Mouse (Mus musculus) macrophage (primary cell): ENCODE results near the gene Dlx4. TPM values are rescaled to one million over a fixed set of nuclear protein-coding genes. Genes with fewer than 3 reads are reported as not detected.

ENCODE experiments used
- H3K27ac ChIP-seq: fragments of 350-480 bp; formaldehyde crosslinking; 2 replicates; pipeline ENCODE4 v1.9.0; 2021
- H3K36me3 ChIP-seq: fragments of 350-480 bp; formaldehyde crosslinking; 2 replicates; pipeline ENCODE4 v1.9.0; 2021; ENCODE audit errors: inconsistent target
- H3K4me3 ChIP-seq: fragments of 350-480 bp; formaldehyde crosslinking; 2 replicates; pipeline ENCODE4 v1.9.0; 2021; ENCODE audit errors: inconsistent target
- H3K79me2 ChIP-seq: fragments of 350-480 bp; formaldehyde crosslinking; 2 replicates; pipeline ENCODE4 v1.9.0; 2021; ENCODE audit errors: inconsistent target
- WGBS: methylation state at CpG from one replicate; pipeline ENCODE4 v1.1.7; 2026; ENCODE audit warnings: inconsistent platforms; ENCODE audit not compliant: missing documents; 5-methylcytosine and 5-hydroxymethylcytosine counted together
- polyA plus RNA-seq: library from polyadenylated mRNA; stranded (reverse); fragments of 250-400 nt; gene quantifications from 3 replicates; pipeline ENCODE4 v1.2.4, GENCODE M21; 2018; ENCODE audit warnings: inconsistent platforms

Gene Dlx4
- polyA plus RNA-seq, 1 experiment from 2014 or later: not detected

DNA sequence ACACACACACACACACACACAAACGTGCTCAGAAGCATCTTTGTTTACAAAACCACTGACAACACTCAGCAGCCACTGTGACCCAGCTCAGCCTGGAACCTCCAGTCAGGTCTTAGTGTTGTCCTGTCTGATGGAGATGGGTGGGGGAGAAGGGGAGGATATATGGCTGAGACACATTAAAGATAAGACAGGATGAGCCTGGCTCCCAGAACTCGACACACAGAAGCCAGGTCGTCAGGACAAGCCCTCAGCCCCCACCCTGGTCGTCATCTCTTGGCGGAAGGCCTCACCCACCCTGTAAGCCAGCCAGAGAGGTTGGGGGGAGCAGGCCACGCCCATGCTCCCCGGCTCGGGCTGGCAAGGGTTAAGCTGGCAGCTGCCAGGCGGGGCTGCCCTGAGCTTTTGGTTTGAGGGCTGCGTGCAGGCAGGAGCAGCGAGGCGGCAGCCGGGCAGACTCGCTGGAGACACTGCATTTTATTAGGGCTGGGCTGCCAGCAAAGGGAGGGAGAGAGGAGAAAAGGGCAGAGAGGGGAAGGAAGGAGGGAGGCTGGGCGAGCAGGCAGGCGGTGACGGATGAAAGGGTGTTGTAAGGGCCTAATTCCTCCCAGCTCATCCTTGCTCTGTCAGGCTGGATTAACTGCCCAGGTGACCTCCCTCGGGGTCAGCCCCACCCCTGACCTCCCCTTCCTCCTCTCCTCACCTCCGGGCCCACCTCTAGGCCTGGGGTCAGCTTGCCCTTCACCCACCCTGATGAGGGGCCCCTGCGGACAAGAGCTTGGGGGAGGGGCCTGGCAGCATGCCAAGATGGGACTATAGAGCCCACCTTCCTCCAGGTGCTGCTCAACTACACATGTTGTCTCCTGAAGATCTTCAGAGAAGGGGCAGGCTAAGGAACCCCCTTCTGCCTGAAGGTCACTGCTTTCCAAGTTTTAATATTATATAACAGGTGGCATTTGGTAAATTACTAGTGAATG is 19.5 kb downstream of the Dlx4 start:
- Histone ChIP-seq H3K79me2 (no peaks in the 10 kb centered on the region), H3K4me3 (no peak overlapping the region), H3K27ac (no peak overlapping the region), H3K36me3 (no peaks in the 10 kb centered on the region)
- WGBS: 8% methylated on average over 19 of the region's 20 CpGs

DNA sequence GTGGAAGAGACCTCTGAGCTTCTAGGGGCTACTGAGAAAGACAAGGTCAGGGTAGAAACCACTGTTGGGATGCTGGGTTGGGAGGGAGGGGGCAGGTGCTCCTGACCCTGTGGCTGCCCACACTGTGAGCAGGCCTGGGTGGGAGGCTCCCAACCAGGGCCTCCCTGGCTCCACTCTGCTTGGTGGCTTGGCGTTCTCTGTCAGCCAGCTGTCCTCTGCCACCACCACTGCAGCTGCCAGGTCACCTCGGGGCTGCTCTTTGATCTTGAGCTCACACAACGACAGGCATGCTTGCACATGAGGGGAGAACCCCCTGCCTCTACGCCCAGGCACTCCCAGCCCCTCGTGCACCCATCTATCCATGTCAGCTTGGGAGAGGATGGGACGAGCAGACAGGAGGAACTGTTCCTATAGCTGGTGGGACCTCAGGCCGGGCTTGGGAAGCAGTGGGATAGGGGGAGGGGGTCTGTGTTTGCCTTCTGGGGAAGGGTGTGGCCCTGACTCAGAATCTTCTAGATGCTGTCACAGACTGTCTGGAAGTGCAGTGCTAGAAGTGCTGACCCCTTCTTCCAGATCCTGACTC is 20.6 kb downstream of the Dlx4 start:
- Histone ChIP-seq H3K4me3 (no peak overlapping the region), H3K79me2 (no peaks in the 10 kb centered on the region), H3K36me3 (no peaks in the 10 kb centered on the region), H3K27ac (no peak overlapping the region)
- WGBS: 59% methylated on average over 7 of the region's 7 CpGs

DNA sequence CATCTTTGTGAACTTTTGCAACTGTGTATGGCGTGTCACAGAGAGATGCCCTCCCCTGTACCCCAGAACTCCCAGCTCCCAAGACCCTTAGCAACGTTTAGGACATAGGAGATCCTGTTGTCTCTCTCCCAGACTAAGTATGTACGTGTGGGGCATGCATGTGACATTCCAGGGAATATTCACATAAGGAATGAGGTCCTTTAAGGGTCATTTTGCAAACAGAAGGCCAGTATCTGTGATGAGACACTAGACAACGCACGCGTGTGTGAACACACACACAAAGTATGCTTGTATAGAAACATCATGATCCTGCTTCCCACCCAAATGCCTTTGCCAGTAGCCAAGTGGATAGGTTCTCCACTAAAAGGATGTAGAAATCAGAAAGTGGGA is 24.0 kb downstream of the Dlx4 start:
- H3K4me3 ChIP-seq: no peak overlapping the region
- H3K79me2 ChIP-seq: no peaks in the 10 kb centered on the region
- H3K27ac ChIP-seq: no peak overlapping the region
- 73% methylated on average over 6 of the region's 6 CpGs for WGBS
- no peaks in the 10 kb centered on the region for H3K36me3 ChIP-seq

DNA sequence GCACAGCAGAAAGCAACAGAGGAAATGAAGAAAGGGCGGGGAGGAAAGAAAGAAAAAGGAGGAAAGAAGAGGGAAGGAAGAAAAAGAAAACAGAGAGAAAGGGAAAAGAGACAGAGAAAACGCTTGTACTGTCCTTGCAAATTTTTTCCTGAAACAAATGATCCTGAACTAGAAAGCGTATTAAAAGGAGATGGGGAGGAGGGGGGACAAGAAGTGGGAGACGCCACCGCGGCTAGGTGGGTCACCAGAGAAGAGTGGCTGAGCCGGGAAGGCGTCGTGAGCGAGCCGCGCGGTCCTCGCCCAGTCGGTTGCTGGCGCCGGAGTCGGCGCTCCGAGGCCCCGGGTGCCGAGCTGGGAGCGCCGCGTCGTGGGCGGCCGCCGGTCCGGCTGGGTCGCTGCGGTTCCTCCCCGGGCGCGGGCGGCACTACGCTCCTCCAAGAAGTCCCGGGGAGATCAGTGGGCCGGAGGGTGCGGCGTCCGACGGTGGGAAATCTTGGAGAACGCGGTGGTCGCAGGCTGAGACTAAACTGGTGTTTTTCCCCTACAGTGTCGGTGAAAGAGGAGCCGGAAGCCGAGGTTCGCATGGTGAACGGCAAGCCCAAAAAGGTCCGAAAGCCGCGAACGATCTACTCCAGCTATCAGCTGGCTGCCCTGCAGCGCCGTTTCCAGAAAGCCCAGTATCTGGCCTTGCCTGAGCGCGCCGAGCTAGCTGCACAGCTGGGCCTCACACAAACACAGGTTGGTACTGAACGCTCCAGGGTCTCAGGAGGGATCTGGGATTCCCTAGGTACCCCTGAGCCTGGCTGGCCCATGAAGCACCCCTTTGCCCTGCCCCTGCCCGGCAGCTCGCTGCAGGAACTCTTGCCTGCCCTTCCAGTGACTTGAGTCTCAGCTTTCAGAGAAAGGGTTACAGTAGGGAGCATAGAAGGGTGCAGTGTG is 24.6 kb downstream of the Dlx4 start:
- H3K27ac ChIP-seq: no peak overlapping the region
- H3K4me3 ChIP-seq: no peak overlapping the region
- WGBS: 6% methylated on average over 61 of the region's 63 CpGs
- H3K36me3 ChIP-seq: no peaks in the 10 kb centered on the region
- no peaks in the 10 kb centered on the region for H3K79me2 ChIP-seq

DNA sequence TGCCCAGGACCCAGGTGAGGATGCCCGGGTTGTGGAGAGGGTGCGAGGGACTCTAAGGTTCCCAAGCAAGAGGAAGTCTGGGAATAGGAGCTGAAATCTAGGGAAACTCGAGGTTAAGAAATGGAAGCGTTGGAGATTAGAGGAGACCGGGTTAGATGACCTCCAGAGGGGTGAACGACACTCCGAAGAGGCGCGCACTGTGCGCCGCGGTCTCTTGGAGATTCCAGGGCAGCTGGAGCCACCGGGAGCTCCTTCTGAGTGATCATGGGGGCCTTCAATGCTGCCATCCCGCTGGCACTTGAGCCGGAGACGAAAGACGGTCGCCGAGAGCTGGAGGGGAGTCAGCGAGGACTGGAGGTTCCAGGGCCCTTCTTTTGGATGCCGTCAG is 25.4 kb downstream of the Dlx4 start:
- WGBS: 7% methylated on average over 21 of the region's 21 CpGs
- Histone ChIP-seq H3K36me3 (no peaks in the 10 kb centered on the region), H3K27ac (no peak overlapping the region), H3K79me2 (no peaks in the 10 kb centered on the region), H3K4me3 (no peak overlapping the region)

DNA sequence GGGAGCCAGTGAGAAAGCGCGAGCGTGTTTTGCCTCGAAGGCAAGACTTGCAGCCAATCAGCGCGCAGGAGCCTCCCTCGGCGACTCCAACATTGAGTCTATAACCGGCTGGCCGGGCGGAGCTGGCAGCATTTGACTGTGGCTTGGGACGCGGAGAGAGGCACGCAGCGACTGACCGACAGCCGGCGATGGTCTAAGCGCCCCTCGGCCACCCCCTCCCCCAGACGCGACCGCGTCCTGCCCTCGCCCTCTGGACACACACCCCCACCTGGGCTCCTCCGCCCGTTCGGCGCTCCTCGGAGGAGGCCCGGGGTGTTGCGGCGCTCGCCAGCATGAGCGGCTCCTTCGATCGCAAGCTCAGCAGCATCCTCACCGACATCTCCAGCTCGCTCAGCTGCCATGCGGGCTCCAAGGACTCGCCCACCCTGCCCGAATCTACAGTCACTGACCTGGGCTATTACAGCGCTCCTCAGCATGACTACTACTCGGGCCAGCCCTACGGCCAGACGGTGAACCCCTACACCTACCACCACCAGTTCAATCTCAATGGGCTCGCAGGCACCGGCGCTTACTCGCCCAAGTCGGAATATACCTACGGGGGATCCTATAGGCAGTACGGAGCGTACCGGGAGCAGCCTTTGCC is 26.0 kb downstream of the Dlx4 start, which contains the start of gene Dlx3:
Gene Dlx3, plus strand, starts transcription at position 130 of the 643 bp plus-strand sequence.
- Histone ChIP-seq H3K4me3 (no peak within 1 kb of the TSS), H3K27ac (no peak within 1 kb of the TSS), H3K36me3 (no peaks in the 10 kb centered on the region), H3K79me2 (no peaks in the 10 kb centered on the region)
- WGBS: 4% methylated on average over 55 of the region's 55 CpGs

DNA sequence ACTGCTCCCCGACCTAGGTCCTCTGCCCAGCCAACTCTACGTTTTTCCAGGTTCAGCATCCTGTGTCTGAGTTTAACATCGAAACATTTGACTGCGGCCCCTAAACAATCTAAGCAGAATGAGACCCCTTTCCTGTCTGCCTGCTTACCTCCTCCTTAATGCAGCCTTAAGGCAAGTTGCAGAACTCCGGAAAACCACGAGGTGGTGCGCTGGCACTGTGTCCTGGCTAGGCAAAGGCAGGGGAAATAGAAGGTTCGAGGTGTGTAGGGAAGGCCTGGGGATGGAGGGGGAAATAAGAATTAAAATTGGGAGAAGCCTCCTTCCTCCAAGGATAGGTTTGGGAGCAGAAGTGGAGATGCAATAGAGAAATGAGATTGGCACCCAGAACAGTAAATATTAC is 27.6 kb downstream of the Dlx4 start:
- H3K27ac ChIP-seq: no peak overlapping the region
- no peaks in the 10 kb centered on the region for H3K36me3 ChIP-seq
- H3K4me3 ChIP-seq: no peak overlapping the region
- 5% methylated on average over 8 of the region's 8 CpGs for WGBS
- H3K79me2 ChIP-seq: no peaks in the 10 kb centered on the region

DNA sequence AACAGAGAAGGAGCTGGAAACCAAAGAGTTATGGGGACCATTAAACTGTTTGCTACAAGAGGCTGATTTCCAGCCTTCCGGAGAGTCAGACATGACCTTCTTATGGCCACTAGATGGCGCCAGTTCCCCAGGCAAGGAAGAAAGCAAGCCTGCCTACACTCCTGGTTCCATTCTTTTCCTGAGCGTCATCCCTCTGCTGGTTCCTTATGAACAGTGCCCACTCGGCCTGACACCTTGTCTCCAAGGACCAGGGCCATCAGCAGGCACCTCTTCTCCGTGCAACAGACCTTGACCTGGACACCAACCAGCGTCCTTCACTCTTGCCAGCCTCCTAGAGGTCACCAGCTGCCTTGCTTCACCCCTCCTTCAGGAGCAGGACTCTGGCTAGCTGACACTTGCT is 29.0 kb downstream of the Dlx4 start:
- 8% methylated on average over 6 of the region's 6 CpGs for WGBS
- no peak overlapping the region for H3K27ac ChIP-seq
- no peak overlapping the region for H3K4me3 ChIP-seq
- no peaks in the 10 kb centered on the region for H3K79me2 ChIP-seq
- H3K36me3 ChIP-seq: no peaks in the 10 kb centered on the region

DNA sequence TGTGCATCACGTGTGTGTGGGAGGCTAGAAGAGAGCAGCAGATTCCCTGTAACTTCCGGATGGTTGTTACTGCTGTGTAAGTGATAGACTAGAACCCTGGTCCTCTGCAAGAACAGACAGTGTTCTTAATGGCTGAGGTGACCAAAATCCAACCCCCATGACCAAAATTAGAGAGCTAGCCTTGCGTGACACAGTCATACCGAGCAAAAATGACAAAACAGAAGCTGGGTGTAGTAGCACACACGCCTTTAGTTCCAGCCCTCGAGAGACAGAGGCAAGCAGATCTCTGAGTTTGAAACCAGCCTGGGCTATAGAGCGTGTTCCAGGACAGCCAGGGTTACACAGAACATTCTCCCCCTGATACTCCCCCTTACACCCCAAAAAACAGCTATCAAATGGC is 36.0 kb downstream of the Dlx4 start:
- Histone ChIP-seq H3K36me3 (no peaks in the 10 kb centered on the region), H3K4me3 (no peak overlapping the region)
- WGBS: 86% methylated on average over 7 of the region's 7 CpGs

DNA sequence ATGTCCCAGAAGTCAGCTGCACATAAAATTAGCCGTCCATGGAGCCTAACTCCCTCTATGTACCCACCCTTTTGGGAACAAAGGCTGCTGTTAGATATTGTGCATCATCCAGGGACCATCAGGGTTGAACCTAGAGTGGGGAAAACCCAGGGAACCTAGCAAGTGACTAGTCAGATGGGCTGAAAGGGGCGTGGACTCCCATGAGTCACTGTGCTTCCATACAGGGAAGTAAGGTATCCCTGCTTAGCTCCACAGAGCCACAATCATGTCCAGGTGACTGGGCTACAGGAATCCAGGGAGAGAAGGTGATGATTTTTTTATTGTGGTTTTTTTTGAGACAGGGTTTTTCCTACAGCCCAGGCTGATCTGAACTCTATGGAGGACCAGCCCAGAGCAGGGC is 37.1 kb downstream of the Dlx4 start:
- Histone ChIP-seq H3K4me3 (no peak overlapping the region), H3K79me2 (no peaks in the 10 kb centered on the region), H3K27ac (no peak overlapping the region), H3K36me3 (no peaks in the 10 kb centered on the region)
- WGBS: 88% methylated on average over 2 of the region's 2 CpGs

More for the DNA sequence above, 36.0 kb downstream of the Dlx4 start:
- Histone ChIP-seq H3K79me2 (no peaks in the 10 kb centered on the region), H3K27ac (no peak overlapping the region)

DNA sequence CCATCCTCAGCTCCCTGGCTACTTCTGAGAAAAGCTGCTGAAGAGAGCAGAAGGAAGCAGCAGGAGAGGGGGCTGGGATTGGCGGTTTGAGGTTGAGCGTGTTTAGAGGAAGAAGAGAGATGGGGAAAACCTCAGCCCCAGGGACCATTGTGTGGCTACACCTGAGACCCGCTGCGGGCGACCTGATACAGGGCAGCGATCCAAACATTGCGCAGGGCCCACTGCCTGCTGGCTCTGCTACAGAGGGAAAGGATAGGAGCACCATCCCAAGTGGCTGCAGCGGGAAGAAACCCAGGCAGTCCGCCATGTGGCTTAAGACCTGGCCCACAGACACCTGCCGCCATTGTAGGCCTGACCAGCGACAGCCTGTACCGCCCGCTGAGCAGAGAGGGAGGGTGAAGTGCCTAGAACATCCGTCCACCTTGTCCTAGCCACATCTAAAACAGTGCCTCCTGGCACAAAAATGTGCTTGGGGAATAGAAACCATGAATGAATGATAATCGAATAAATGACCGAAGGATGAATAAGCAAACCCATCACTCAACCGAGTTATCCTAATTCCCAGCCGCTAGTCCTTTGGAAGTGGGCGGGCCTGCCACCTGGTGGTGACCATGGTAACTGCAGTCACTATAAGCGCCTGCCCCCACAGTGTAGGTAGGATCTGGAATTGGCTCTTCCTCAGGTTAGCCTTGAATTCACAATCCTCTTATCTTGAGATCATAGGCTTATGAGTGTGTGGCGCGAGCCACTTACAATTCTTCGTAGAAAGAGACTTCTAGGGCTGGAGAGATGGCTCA is 39.4 kb downstream of the Dlx4 start:
- H3K36me3 ChIP-seq: no peaks in the 10 kb centered on the region
- H3K79me2 ChIP-seq: no peaks in the 10 kb centered on the region
- WGBS: 8% methylated on average over 23 of the region's 23 CpGs
- H3K27ac ChIP-seq: no peak overlapping the region
- H3K4me3 ChIP-seq: no peak overlapping the region

DNA sequence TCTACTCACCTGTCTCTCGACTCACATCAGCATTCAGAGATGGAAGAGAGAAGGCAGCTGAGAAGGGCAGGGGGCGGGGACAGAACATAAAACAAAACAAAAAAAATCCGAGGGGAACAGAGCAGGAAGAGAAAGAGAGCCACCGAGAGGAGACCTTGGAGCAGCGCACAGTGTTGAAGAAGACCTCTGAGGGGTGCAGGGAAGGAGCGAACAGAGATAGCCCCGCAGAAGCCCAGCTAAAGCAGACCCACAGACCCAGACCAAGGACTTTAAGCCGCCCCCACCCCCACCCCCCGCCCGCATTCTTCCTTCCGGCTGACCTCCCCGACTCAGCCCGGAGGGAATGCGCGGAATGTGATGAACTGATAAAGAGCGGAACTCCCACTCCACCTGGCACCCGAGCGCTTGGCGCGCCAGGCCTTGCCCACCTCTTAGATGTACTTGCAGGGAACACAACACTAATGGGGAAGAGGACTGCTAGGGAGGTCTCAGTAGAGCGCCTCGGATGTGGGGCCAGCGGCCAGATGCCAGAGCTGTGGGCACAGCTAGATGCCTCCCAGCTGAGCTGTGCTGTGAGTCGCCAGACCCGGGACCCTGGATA is 40.7 kb downstream of the Dlx4 start:
- Histone ChIP-seq H3K36me3 (no peaks in the 10 kb centered on the region), H3K79me2 (no peaks in the 10 kb centered on the region), H3K27ac (no peak overlapping the region), H3K4me3 (no peak overlapping the region)
- 2% methylated on average over 25 of the region's 25 CpGs for WGBS

DNA sequence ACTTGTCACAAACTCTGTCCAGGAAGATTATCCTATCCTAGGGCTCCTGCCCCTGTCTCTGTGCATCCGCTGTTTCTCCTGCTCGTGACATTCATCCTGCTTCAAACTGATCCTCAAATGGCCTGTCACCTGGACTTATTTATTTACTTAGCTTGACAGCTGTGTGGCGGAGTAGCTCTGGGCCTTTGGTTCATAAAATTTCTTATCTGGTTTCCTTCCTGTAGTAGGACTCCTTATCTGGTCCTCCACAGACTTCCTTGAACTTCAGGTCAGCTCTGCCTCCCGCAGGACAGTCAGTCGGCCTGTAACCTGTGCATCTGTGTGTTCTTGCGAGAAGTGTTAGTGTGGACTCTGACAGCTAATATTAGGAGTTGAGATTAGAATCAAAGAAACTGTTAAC is 41.8 kb downstream of the Dlx4 start:
- Histone ChIP-seq H3K27ac (no peak overlapping the region), H3K4me3 (no peak overlapping the region)
- 20% methylated on average over 6 of the region's 6 CpGs for WGBS

More for the DNA sequence above, 41.8 kb downstream of the Dlx4 start:
- H3K36me3 ChIP-seq: no peaks in the 10 kb centered on the region
- no peaks in the 10 kb centered on the region for H3K79me2 ChIP-seq
